Mouse (Mus musculus): Measurements from ENCODE around the gene Atp2a2. TPM values are rescaled to one million over a fixed set of nuclear protein-coding genes. Genes with fewer than 3 reads are reported as not detected.

Gene Atp2a2
- total and polyA plus RNA-seq, 2 experiments: 44.6 to 46.0 TPM

GRCm38 (mm10) chr5:122501101-122502076 is 636 bp downstream of the Atp2a2 start:
- Histone ChIP-seq H3K27me3 (ENCODE audit: control insufficient read depth, insufficient read depth, low read length) (no peaks in the 10 kb centered on the region), H3K9ac (ENCODE audit: low read depth, low read length) (peak overlapping the region; percentile 99), H3K36me3 (ENCODE audit: control insufficient read depth, insufficient read depth, low read length) (peaks cover 21% of the 10 kb centered on the region), H3K27ac (replicated peaks; ENCODE audit: insufficient read depth, low read depth, low read length) (peak overlapping the region; percentile 95), H3K4me3 (ENCODE audit: insufficient read depth, low read depth, low read length) (peak overlapping the region; percentile 99), H3K4me1 (ENCODE audit: control insufficient read depth, insufficient read depth, low read length) (peaks cover 19% of the 10 kb centered on the region), H3K79me2 (ENCODE audit: control insufficient read depth, insufficient read depth, low read length) (peaks cover 18% of the 10 kb centered on the region)
- WGBS: under 1% methylated on average over 107 of the region's 113 CpGs
- DNase-seq (ENCODE audit: extremely low read depth, low read depth, low spot score): peak; percentile 52
- TF ChIP-seq POLR2A (IDR thresholded peaks at IDR 0.05; ENCODE audit: extremely low read depth, insufficient read depth, low read length): no peak
- TF ChIP-seq CTCF (IDR thresholded peaks at IDR 0.05; ENCODE audit: low read depth, low read length): no peak

GRCm38 (mm10) chr5:122500563-122500962 is 1.5 kb downstream of the Atp2a2 start:
- Histone ChIP-seq H3K36me3 (ENCODE audit: control insufficient read depth, insufficient read depth, low read length) (peaks cover 29% of the 10 kb centered on the region), H3K9ac (ENCODE audit: low read depth, low read length) (peak overlapping the region; percentile 99), H3K79me2 (ENCODE audit: control insufficient read depth, insufficient read depth, low read length) (peaks cover 22% of the 10 kb centered on the region), H3K27me3 (ENCODE audit: control insufficient read depth, insufficient read depth, low read length) (no peaks in the 10 kb centered on the region), H3K4me3 (ENCODE audit: insufficient read depth, low read depth, low read length) (peak overlapping the region; percentile 99), H3K4me1 (ENCODE audit: control insufficient read depth, insufficient read depth, low read length) (peaks cover 21% of the 10 kb centered on the region), H3K27ac (replicated peaks; ENCODE audit: insufficient read depth, low read depth, low read length) (peak overlapping the region; percentile 95)
- no peak for TF ChIP-seq CTCF (IDR thresholded peaks at IDR 0.05; ENCODE audit: low read depth, low read length)
- TF ChIP-seq POLR2A (IDR thresholded peaks at IDR 0.05; ENCODE audit: extremely low read depth, insufficient read depth, low read length): no peak
- no peak for DNase-seq (ENCODE audit: extremely low read depth, low read depth, low spot score)
- WGBS: 6% methylated on average over 5 of the region's 5 CpGs

- no peak for TF ChIP-seq POLR2A (IDR thresholded peaks at IDR 0.05; ENCODE audit: extremely low read depth, insufficient read depth, low read length)
- no peak for TF ChIP-seq CTCF (IDR thresholded peaks at IDR 0.05; ENCODE audit: low read depth, low read length)
- peak overlapping the region; percentile 26 for H3K4me3 ChIP-seq (ENCODE audit: insufficient read depth, low read depth, low read length)
- 0 out of 2 replicates have a peak overlapping the region, but pooled peaks have one; percentile 38 for H3K27ac ChIP-seq (replicated peaks; ENCODE audit: insufficient read depth, low read depth, low read length)
- peak overlapping the region; percentile 51; the same call in 1 of the 2 replicates for H3K9ac ChIP-seq (ENCODE audit: low read depth, low read length)
- H3K4me1 ChIP-seq (ENCODE audit: control insufficient read depth, insufficient read depth, low read length): peaks cover 22% of the 10 kb centered on the region
- H3K27me3 ChIP-seq (ENCODE audit: control insufficient read depth, insufficient read depth, low read length): no peaks in the 10 kb centered on the region
- DNase-seq (ENCODE audit: extremely low read depth, low read depth, low spot score): peak; percentile 94
- H3K36me3 ChIP-seq (ENCODE audit: control insufficient read depth, insufficient read depth, low read length): peaks cover 32% of the 10 kb centered on the region
- 24% methylated on average over 4 of the region's 4 CpGs for WGBS
- peaks cover 24% of the 10 kb centered on the region for H3K79me2 ChIP-seq (ENCODE audit: control insufficient read depth, insufficient read depth, low read length)
Observed at GRCm38 (mm10) chr5:122500141-122500540, 1.9 kb downstream of the Atp2a2 start.

- no peaks in the 10 kb centered on the region for H3K27me3 ChIP-seq (ENCODE audit: control insufficient read depth, insufficient read depth, low read length)
- H3K4me3 ChIP-seq (ENCODE audit: insufficient read depth, low read depth, low read length): no peak overlapping the region
- H3K27ac ChIP-seq (replicated peaks; ENCODE audit: insufficient read depth, low read depth, low read length): peak overlapping the region; percentile 53; the same call in 1 of the 2 replicates
- DNase-seq (ENCODE audit: extremely low read depth, low read depth, low spot score): peak; percentile 69
- peaks cover 24% of the 10 kb centered on the region for H3K4me1 ChIP-seq (ENCODE audit: control insufficient read depth, insufficient read depth, low read length)
- H3K9ac ChIP-seq (ENCODE audit: low read depth, low read length): peak overlapping the region; percentile 53
- 19% methylated on average over 2 of the region's 2 CpGs for WGBS
- H3K79me2 ChIP-seq (ENCODE audit: control insufficient read depth, insufficient read depth, low read length): peaks cover 30% of the 10 kb centered on the region
- H3K36me3 ChIP-seq (ENCODE audit: control insufficient read depth, insufficient read depth, low read length): peaks cover 48% of the 10 kb centered on the region
- TF ChIP-seq POLR2A (IDR thresholded peaks at IDR 0.05; ENCODE audit: extremely low read depth, insufficient read depth, low read length): no peak
- TF ChIP-seq CTCF (IDR thresholded peaks at IDR 0.05; ENCODE audit: low read depth, low read length): no peak
Observed at GRCm38 (mm10) chr5:122498046-122498445, 4.0 kb downstream of the Atp2a2 start.

- TF ChIP-seq POLR2A (IDR thresholded peaks at IDR 0.05; ENCODE audit: extremely low read depth, insufficient read depth, low read length) (no peak), CTCF (IDR thresholded peaks at IDR 0.05; ENCODE audit: low read depth, low read length) (no peak)
- H3K9ac ChIP-seq (ENCODE audit: low read depth, low read length): 0 out of 2 replicates have a peak overlapping the region, but pooled peaks have one; percentile 12
- peaks cover 59% of the 10 kb centered on the region for H3K36me3 ChIP-seq (ENCODE audit: control insufficient read depth, insufficient read depth, low read length)
Observed at GRCm38 (mm10) chr5:122496990-122497389, 5.0 kb downstream of the Atp2a2 start.

More at GRCm38 (mm10) chr5:122496990-122497389, 5.0 kb downstream of the Atp2a2 start:
- DNase-seq (ENCODE audit: extremely low read depth, low read depth, low spot score): no peak
- Histone ChIP-seq H3K4me3 (ENCODE audit: insufficient read depth, low read depth, low read length) (no peak overlapping the region), H3K4me1 (ENCODE audit: control insufficient read depth, insufficient read depth, low read length) (peaks cover 24% of the 10 kb centered on the region), H3K27ac (replicated peaks; ENCODE audit: insufficient read depth, low read depth, low read length) (peak overlapping the region; percentile 21; the same call in 1 of the 2 replicates), H3K79me2 (ENCODE audit: control insufficient read depth, insufficient read depth, low read length) (peaks cover 32% of the 10 kb centered on the region), H3K27me3 (ENCODE audit: control insufficient read depth, insufficient read depth, low read length) (no peaks in the 10 kb centered on the region)
- WGBS: 42% methylated on average over 4 of the region's 4 CpGs

Measured in liver, adult 2 months (tissue).